Mouse (Mus musculus) C2C12 (cell line): ENCODE results near the gene Trim3.

ENCODE experiments used
- CTCF ChIP-seq: IDR thresholded peaks from one replicate; pipeline ENCODE4 v1.5.1; 2011; ENCODE audit not compliant: control insufficient read depth, insufficient read depth, insufficient read length
- MAX ChIP-seq: IDR thresholded peaks from one replicate; pipeline ENCODE4 v1.6.1; 2011; ENCODE audit warnings: mild to moderate bottlenecking, control low read depth
- MYOD1 ChIP-seq: IDR thresholded peaks from one replicate; pipeline ENCODE4 v1.6.1; 2011; ENCODE audit warnings: low read depth; ENCODE audit not compliant: control insufficient read depth, insufficient read length
- MYOG ChIP-seq: IDR thresholded peaks from one replicate; pipeline ENCODE4 v1.6.1; 2011; ENCODE audit not compliant: control insufficient read depth, insufficient read length; ENCODE audit errors: extremely low read depth
- USF1 ChIP-seq: IDR thresholded peaks from one replicate; pipeline ENCODE4 v1.6.1; 2011; ENCODE audit warnings: low read depth, mild to moderate bottlenecking, control low read depth, moderate library complexity

DNA sequence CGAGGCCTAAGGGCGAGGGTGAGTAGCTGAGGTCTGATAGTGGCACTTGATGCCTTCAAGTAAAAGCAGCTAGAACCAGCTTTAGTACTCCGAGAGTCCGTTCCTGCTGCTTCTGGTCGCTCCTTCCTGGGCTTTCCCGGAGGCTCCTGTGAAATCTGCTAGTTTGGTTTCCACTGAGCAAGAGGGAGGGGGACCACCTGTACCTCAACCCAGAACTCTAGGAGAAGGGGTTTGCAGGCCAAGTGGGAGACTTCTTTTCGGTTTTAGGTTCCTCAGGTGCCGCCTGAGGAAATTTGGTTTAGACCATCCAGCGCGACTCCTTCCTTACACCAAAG, 397 bp upstream of the Trim3 start:
- no peak for TF ChIP-seq CTCF
- no peak for TF ChIP-seq MAX
- TF ChIP-seq MYOG: no peak
- TF ChIP-seq USF1: no peak
- TF ChIP-seq MYOD1: no peak
